Mouse (Mus musculus): Measurements from ENCODE around the gene Mtmr3. TPM values are rescaled to one million over a fixed set of nuclear protein-coding genes. Genes with fewer than 3 reads are reported as not detected.

The Mtmr3 gene
- polyA plus RNA-seq, 1 experiment from 2014 or later = 21.2 TPM

GRCm38 (mm10) chr11:4434461-4434860, 160.2 kb downstream of the Mtmr3 start:
- Histone ChIP-seq H3K4me2 (ENCODE audit: low read depth, low read length) (no peak overlapping the region), H3K9ac (ENCODE audit: low read length) (no peak overlapping the region), H3K4me1 (ENCODE audit: control insufficient read depth, insufficient read depth, low read length) (no peaks in the 10 kb centered on the region), H3K27me3 (ENCODE audit: control insufficient read depth, insufficient read depth, low read length) (no peaks in the 10 kb centered on the region), H3K36me3 (ENCODE audit: control insufficient read depth, insufficient read depth) (no peaks in the 10 kb centered on the region), H3K4me3 (ENCODE audit: low read length) (no peak overlapping the region), H3K9me3 (replicated peaks; ENCODE audit: control insufficient read depth, low read length) (no peaks in the 10 kb centered on the region), H3K27ac (ENCODE audit: low read length) (no peak overlapping the region)
- 54% methylated on average over 4 of the region's 4 CpGs for WGBS
- ATAC-seq (replicated peaks; ENCODE audit: extremely low read depth, insufficient read depth, low FRiP score) = no peak

Other genes starting within 250 kb of the Mtmr3 start
- 0.21 and 0.56 TPM in 2 replicates for gene Hormad2, start 153.8 kb downstream of the Mtmr3 start, polyA plus RNA-seq (2015; fragmentation: Nextera tagmentation; extraction: Ambion mirVana)
- gene Gm11032, start 25.2 kb upstream of the Mtmr3 start, polyA plus RNA-seq (2015; fragmentation: Nextera tagmentation; extraction: Ambion mirVana) = not detected in 2 replicates
- 21.1 and 22.0 TPM in 2 replicates for gene Ascc2, start 42.9 kb upstream of the Mtmr3 start, polyA plus RNA-seq (2015; fragmentation: Nextera tagmentation; extraction: Ambion mirVana)
- 1,930 and 1,976 TPM in 2 replicates for gene Uqcr10, start 109.5 kb upstream of the Mtmr3 start, polyA plus RNA-seq (2015; fragmentation: Nextera tagmentation; extraction: Ambion mirVana)
- gene Zmat5, start 109.8 kb upstream of the Mtmr3 start, polyA plus RNA-seq (2015; fragmentation: Nextera tagmentation; extraction: Ambion mirVana) = 51.5 and 58.3 TPM in 2 replicates
- 0.10 and 0.14 TPM in 2 replicates for gene Cabp7, start 151.9 kb upstream of the Mtmr3 start, polyA plus RNA-seq (2015; fragmentation: Nextera tagmentation; extraction: Ambion mirVana)